Mouse (Mus musculus): ENCODE data around the gene Parn.
A peak's percentile ranks its signal among the peaks of the same experiment; 100 is the strongest.
"Not testable (repeated sequence)": the region's sequence is repeated elsewhere in the genome, so short reads cannot be mapped to it uniquely, and the experiment has no call there.

Gene Parn

DNA sequence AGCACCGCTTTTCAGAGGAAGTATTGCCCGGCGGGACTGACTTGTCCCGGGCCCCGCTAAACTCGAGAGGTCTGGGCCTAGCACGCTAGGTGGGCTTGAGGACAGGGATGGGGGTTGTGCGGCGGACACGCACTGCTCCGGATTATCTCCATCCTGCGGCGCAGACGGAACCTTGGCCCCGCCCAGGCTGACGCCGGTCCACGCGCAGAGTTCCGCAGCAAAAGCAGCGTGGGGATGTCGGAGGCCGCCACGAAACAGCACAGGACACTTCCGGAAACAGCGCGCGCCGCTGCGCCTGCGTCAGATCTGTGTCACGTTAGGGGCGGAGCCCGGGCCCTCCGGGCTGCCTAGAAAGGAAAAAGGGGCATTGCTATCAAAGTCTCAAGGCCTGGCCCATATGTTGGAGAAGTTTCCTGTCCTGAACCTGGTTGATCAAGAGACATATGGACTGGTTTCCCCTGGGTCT, at the start of gene Parn:
TSS of gene Parn (minus strand) at position 293 of the 466 bp plus-strand sequence.
- peak; percentile 95 to 96 for DNase-seq (ENCODE audit: low spot score in 2 of 2)

DNA sequence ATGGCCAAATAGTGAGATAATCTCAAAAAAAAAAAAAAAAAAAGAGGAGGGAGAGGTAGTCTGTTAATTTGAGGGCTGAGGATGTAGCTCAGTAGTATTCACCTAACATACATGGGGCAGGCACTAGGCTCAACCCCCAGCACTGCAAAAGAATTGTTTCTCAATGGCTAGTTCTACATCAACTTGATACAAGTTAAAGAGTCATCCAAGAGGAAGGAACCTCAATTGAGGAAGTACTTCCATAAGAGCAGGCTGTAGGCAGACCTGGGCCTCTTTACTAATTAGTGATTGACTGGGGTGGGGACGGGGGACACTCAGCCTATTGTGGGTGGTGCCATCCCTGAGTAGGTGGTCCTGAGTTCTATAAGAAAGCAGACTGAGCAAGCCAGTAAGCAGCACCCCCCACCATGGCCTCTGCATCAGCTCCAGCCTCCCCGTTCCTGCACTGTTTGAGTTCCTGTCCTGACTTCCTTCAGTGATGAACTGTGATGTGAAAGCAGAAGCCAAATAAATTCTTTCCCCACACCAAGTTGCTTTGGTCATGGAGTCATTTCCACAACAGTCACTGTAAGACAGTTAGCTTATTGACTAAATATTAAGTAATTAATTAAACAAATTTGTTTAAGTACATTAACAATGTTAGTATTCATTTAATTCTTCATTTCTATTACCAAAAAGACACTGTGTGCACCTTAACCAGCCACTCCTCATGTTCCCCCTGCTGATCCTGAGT, 49.0 kb upstream of the Parn start:
- no peak for DNase-seq (ENCODE audit: low spot score in 2 of 2)

DNA sequence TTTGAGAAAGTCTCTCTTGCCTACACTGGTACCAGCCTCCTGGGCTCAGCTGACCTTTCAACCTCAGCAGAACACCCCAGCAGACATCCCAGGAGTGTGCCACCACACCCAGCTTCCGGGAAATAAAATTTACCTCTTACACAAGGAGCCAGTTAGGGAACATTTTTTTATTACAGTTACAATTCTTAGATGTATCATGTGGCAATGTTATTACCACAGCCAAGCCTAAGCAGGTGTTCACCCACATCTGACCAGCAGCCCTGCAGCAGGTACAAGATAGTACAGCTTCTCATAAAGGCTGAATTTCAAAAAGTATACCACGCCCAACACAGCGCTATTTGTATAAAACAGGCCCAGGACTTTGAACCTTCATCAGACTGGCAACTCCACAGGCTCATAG, 46.9 kb upstream of the Parn start:
- DNase-seq (ENCODE audit: low spot score in 2 of 2), result no peak

DNA sequence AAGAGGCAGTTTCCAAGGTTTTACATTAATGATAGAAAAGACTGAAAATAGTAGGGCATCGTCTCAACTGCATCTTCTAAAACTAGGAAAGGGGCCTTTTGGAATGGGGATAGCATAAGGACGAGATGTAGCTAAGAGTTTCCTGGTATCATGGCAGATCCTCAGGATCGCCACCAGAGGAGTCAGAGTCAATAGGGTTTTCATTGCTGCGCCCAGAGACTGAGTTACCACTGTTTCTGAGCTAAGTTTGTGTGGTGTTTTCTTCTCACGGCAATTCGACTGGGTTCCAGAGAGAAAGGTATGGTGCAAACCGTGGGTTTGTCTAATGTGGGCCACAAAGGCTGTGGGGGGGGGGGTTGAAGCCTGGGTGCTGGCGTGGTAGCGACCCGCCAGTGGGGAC, 36.7 kb upstream of the Parn start:
- no peak for DNase-seq (ENCODE audit: low spot score in 2 of 2)

DNA sequence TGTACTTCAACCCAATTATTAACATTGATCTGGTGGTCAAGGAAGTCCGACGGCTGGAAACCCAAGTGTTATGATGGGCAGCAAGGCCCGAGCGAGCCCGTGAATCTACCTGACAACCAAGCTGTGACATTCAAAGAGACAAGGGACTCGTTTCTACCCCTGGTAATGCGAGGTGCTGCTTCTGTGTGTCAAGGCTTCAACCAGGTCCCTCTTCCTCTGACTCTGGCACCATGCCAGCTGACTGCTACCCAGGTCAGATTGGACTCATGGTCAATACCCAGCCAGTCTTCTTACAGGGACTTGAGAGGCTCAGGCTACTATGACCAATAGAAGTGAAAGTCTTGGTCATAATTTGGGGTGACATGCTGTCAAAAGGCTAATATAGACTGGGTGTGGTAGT, 34.2 kb upstream of the Parn start:
- no peak for DNase-seq (ENCODE audit: low spot score in 2 of 2)

DNA sequence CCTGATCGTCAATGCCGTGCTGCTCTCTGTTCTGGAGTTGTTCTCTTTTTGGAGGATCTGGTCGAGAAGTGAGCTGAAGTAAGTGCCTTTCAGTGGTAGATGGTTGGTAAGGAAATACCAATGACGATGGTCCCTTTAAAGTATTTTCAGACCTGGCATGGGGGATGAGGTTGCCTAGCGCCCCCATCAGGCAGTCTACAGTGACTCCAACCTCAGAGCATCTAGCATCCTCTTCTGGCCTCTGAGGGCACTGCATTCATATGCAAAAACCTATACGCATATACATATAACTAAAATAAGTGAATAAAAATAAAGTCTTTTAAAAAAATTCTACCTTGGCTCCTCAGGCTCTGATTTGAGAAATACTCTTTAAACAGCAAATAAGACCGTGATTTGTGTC, 31.0 kb upstream of the Parn start:
- no peak for DNase-seq (ENCODE audit: low spot score in 2 of 2)

DNA sequence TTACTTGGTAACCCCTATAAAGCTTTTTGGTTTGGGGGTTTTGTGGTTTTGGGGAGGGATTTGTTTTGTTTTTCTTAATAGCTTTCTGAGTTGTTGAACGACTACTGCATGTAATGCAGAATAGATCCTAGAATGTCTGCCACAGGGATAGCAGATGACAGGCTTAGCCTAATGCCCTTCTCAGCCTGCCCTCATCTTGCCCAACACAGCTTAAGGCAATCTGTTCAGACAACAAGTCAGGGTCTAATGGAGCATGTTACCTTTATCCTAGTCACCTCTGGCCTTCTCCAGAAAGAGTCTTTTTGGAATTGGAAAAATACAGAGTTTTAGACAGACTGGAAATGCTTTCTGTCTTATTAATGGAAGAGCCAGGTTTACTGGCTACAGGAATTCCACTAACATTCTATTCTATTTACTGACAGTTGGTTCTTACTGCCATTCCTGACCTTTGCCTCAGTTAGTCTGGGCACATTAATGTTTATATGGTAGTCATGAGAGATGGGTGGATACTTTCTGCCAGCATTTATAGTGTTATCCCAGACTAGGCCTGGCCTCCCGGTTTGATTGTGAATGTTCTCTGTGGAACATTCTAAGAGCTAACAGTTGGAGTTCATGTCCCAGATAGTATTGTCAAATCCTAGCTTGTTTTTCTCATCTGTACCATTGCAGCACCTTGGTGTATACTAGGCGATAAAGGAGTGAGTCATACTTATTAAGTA, 10.8 kb upstream of the Parn start:
- no peak for DNase-seq (ENCODE audit: low spot score in 2 of 2)

DNA sequence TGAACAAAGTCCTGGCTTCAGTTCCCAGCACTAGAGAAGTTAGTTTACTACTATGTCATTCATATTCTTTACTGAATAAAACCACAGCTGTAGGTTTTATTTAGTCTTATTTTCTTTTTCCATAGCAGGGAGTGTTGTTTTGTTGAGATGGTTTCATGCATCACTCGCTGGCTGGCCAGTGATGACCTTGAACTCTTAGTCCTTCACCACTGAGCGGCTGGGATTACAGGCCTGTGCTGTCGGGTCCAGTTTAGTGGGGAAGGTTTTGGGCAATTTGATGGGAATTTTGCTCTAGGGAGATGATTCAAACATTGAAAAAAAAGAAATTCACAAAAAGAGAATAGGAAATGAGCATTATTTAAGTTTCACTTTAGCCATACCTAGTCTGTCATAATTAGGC, 6.5 kb upstream of the Parn start:
- no peak for DNase-seq (ENCODE audit: low spot score in 2 of 2)

DNA sequence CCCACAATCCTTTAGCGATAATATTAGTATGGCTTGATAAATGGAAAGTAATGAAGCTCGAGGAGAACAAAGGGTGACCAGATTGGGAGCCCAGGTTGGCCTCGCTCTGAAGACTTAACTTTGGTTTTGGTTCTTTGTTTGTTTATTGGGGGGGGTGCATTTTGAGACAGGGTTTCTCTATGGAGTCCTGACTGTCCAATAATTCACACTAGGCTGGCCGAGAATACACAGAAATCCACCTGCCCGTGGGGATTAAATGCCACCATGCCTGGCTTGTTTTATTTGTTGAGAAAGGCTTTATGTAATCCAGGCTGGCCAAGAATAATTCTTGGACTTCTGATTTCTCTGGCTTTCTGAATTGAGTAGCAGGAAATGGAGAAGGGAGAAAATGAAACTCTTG, 5.1 kb upstream of the Parn start:
- DNase-seq (ENCODE audit: low spot score in 2 of 2), result no peak

DNA sequence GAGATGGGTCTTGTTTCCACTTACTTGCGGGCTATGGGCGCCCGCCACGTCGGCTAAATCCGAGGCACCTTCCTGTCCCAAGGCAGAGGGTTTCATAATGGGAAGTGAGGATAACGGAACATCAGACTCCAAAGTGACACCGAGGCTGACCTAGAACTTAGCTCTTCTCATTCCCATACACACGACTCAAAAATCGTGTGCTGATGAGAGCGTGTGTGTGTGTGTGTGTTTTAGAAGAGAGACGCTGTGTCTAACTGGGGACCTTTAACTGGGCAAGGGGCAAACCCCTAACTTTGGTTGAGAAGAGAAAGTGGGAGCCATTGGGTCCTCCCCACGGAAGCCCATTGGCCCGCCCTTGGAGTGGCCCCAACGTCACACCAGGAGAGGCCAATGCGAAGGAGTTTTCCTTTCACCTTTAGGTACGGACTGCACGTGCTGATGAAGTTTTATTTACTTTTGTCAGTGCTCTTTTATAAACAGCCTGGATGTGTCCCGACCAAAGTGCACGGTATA, 4.5 kb upstream of the Parn start:
- DNase-seq (ENCODE audit: low spot score in 2 of 2), result peak; percentile 19 to 22

DNA sequence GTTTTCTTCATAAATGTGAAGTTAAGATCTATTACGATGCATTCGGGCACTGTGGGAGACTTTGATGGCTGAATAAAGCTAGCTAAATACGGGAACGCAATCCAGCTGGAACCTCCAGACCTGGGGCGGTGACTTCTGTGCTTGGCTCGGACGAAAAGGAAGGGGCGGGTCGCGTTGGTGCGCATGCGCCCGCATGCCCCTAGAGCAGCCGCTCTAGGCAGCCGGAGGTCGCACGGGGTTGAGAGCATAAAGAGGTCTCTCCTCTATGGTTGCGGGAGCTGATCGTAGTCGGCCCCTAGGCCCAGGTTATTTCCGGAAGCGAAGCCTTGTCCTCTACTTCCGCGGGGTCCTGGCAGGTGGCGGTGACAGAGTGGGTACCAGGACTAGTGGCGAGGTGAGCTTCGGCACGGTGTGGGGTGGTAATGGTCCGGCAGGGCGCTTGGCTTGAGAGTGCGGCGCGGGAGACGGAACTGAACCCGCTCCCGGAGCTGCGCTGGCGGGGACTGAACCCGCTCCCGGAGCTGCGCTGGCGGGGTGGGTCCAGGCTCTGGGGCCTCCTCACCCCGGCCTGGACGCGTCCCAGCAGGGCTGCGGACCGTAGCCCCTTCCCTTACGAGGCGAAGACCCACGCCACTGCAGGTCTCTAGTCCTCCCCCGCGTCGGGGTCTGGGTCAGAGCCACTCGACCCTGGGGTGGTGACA, 3.9 kb upstream of the Parn start, which contains the start of the genes Bfar and 3110001I22Rik:
TSS of gene Bfar (plus strand) at position 174 of the 701 bp plus-strand sequence.
TSS of gene 3110001I22Rik (plus strand) at position 245 of the 701 bp plus-strand sequence.
- peak; percentile 84 to 86 for DNase-seq (ENCODE audit: low spot score in 2 of 2)

DNA sequence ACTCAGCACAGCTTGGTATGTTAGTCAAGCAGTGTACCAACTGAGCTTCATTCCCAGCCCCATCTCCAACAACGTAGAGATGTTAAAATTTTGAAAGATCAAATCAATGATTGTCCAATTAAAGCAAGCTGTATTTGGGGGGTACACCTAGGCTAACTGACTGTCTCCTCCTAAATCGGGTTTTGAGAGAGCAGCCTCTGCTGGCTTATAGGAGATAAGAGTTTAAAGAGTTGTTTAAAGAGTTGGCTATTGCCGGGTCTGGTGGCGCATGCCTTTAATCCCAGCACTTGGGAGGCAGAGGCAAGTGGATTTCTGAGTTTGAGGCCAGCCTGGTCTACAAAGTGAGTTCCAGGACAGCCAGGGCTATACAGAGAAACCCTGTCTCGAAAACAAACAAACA, 2.9 kb upstream of the Parn start:
- DNase-seq (ENCODE audit: low spot score in 2 of 2), result not testable (repeated sequence)

DNA sequence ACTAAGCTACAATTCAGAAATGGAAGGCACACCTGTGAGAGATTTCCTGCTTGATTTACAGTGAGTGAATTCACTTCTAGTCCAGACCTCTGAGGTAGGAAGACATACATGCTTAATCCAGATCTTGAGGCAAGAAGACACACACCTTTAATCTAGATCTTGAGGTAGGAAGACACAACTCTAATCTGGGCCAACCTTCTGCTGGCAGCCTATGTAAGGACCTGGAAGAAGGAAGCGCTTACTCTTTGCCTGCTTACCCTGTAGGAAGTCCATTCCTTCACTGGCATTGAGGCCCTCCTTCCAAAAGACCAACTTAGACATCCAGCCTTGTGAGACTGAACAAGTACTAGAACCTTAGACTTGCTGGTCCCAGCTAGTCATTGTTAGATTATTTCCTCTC, 1.3 kb upstream of the Parn start:
- DNase-seq (ENCODE audit: low spot score in 2 of 2), result no peak

DNA sequence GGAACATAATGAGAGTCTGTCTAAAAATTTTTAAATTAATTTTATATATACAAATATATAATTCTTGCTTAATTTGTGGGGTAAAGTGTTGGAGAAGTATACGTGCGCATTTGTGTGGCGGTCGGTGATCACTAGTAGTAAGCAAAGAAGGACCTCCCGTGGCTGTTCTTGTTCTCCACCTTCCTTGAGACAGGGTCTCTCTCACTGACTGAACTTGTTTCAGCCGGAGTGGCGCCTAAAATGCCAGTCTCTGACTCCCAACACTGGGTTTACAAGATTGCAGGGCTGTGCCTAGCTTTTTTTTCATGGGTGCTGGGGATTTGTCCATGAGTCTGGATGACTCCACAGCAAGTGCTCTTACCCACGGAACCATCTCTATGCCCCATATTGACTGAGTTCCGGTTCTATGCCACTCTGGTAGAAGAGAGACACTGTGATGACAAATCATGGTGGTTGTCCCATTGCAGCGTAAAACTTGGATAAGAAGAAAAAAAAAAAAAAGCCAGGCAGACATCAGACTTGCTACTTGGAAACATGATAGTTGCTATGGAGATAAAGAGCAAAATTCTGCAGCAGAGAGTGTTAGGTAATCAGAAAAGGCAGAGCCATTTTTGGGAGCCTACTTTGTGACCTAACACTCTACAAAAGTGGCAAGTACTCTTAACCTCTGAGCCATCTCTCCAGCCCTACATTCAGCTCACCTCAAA, 585 bp upstream of the Parn start:
- DNase-seq (ENCODE audit: low spot score in 2 of 2), result no peak

DNA sequence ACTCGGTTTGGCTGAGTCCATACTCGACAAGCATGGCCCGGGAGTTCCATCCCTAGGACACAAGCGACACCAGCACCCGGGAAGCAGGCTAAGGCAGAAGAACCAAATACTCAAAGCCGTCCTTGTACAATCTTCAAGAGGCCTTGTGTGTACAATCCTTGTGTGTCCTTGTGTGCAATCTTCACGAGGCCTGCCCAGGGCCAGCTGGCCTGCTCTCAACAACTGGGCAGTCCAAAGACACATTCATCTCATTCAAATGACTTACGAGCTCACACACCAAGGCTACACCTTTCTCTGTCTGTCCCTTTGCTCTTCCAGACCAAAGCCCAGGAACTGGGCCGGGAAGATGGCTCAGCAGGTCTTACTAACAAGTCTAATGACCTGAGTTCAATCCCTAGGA, 7.2 kb downstream of the Parn start:
- no peak for DNase-seq (ENCODE audit: low spot score in 2 of 2)

DNA sequence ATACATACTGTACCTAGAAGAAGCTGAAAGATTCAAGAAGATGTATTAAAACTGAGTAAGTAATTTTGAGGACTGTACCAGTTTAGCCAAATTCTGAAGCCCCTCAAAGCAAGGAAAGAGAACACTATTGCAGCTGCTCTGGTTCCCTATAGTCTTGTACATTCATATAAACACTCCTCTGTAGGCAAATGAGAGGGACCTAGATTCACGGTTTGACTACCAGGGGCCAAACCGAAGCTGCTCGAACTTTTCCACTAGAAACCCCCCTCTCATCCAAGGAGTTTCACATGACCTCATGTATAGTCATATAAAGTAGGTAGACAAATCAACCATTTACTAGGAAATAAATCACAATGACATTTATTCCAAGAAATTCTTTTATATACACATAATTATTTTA, 9.1 kb downstream of the Parn start:
- no peak for DNase-seq (ENCODE audit: low spot score in 2 of 2)

DNA sequence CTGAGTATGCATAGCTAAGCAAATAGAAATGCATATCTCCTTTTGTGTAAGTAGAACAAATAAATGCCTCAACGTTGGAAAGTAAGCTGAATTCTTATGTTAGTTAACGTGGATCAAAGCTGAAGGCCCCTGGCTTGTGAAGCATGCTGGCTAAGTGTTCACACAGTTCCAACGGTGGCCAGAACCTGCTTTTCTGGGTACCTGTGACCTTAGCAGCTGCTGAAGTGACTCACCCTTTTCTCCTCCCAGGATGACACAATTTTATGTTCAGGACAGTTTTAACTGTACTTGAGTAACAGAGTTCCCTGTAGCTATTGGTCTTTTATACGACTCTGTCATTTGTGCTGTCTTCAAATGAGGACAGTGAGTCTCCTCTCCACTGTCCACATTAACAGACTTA, 22.0 kb downstream of the Parn start:
- DNase-seq (ENCODE audit: low spot score in 2 of 2), result no peak

DNA sequence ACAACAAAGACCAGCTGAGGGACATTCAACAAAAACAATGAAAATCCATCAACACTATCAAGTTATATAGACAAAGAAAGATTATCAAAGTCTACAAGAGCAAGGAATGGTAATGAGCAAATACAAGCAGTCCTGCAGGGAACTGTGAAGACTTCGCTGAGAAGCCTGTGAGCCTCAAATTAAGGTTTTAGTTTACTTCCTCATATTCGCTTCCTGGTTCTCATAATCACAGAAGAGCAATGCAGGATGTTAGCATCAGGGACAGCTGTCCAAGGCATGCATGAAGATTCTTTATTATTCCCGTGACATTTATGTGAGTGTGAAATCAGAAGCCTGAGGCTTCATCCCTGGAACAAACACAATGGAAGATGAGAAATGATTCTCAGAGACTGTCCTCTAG, 23.5 kb downstream of the Parn start:
- no peak for DNase-seq (ENCODE audit: low spot score in 2 of 2)

DNA sequence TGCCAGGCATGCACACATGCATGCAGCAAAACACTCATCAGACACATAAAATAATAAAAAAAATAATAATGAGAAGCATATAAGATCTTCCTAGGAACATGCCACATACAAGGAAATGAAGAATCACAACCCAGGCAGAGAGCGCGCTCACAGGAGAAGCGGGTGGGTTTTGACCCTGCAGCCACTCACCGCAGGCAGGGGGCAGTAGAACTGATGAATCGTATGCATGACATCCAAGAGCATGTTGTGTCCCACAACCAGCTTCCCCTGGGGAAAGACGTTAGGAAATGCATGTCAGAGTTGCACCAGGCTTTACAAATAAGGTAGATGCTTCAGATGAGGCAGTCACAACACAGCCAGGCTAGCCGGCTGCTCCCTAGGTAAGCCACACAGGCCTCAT, 27.9 kb downstream of the Parn start:
- DNase-seq (ENCODE audit: low spot score in 2 of 2), result no peak

DNA sequence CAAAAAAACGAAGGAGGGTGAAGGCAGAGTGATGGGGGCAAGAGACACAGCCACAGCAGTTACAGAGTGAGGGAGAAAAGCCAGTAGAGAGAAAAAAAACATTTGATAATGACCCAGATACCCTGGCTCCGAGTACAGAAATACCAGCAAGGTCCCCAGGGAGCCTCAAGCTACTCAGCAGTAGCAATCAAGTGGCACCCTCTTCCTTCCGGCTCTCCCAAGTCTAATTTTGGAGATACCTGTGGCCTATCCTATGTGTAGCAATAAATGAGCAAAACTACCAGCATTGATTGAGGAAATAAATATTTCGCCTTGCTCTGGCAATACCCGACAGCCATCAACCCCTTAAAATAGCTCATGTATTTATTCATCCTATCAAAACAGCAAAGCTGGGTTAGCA, 28.5 kb downstream of the Parn start:
- DNase-seq (ENCODE audit: low spot score in 2 of 2), result no peak

DNA sequence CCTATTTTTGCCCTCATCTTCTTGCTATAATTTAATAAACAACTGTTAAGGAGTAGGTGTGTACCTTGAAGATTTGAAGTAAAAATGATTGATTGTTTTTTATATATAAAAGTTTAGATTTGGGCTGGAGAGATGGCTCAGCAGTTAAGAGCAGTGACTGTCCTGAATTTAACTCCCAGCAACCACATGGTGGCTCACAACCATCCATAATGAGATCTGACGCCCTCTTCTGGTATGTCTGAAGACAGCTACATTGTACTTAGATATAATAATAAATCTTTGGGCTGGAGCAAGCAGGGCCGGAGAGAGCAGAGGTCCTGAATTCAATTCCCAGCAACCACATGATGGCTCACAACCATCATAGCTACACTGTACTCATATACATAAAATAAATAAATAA, 29.8 kb downstream of the Parn start:
- DNase-seq (ENCODE audit: low spot score in 2 of 2), result not testable (repeated sequence)

DNA sequence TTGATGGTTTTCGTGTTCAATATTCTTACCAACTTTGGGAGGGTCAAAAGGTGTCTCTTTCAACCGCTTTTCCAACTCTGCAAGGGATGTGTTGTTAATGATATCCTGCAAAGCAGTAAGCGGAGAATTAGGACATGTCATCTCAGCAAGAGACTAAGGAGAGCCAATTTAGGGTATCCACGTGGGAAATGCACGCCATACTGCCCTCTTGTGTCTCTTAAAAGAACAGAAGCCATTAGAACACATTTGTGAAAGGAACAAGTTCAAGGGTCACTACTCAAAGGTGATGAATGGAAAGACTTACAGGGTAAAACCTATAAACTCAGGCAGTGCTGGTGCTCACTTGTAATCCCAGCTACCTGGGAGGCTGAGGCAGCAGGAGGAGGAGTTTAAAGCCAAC, 39.6 kb downstream of the Parn start:
- DNase-seq (ENCODE audit: low spot score in 2 of 2), result no peak

All from right cerebral cortex, adult 2 months (tissue).